Mouse (Mus musculus) spleen, adult 12 weeks (tissue): ENCODE measurements around the gene Dapl1.
A peak's percentile ranks its signal among the peaks of the same experiment; 100 is the strongest.

Source experiments
- DNase-seq: peaks from one replicate; pipeline ENCODE4 v3.0.0; 2022; ENCODE audit warnings: low spot score

Gene Dapl1

DNA sequence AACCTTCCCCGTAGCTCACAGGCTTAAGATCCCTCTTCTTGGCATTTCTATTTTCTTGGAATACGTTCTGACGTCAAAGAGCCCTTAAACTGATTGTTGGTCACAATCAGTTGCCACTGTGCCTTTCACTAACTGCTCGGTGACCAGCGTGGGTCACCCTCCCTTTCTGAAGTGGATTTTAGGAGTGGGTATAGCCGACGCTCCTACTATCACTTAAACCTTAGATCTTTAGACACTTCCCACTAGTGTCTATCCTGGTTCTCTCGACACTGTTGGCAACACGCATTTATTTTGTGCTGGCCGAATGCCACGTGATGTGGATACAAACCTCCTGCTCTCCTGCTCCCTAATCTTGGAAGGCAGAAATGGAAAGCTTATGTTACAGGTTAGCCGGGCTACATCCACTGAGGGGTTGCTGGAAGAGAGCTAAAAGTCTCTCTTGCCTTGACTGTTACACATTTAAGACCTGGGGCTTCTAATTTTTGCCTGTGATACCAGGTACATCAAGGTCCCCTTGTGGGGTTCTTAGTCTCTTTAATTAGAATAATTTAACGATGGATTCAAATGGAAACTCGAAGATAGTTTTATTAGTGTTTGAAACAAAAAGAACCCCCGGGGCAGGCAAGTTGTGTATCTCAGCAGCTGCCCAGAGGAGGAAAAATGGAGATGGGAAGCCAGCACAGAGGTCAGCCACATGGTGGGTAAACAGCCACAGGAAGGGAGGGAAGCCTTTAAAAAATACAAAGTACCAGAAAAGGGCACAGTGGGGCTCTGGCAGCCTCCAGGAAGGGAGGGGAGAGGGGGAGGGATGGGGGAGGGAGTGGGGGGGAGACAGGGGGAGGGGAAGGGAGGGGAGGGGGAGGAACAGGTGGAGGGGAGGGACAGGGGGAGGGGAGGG is 13.2 kb upstream of the Dapl1 start:
- DNase-seq: no peak

DNA sequence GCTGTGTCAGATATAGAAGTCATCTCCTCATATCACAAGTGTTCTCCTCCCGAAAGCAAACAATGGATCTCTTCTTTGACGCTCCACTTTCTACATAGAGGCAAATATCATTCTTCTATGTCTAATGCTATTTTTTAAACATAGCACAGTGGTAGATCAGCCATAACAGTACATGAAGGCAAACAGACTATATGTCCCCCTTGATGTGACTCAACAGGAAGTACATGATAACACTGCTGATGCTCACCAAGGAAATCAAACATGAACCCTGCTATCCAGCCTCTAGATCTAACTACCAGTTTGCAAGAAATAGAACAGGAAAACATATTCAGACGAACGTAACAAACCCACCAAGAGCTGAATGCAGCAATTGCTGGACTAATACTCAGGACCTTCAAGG is 10.1 kb upstream of the Dapl1 start:
- no peak for DNase-seq

DNA sequence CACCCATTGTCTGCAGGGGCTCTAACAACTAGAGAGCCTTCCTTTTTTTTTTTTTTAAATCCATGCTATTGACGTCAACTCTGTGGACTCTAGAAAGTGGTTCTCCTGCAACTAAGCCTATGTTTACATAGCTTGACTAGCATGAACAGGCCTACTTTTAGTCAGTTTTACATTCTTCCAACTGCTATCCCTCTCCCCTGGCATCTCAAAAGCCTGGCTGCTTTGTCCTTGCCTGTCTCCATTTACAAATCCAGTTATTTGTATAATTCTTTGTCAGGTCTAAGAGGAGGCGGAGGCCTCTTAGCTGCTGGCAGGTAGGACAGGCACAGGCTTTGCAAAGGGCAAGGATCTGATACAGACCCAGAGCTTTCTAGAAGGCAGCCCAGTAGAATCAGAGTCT is 627 bp downstream of the Dapl1 start:
- DNase-seq: no peak

DNA sequence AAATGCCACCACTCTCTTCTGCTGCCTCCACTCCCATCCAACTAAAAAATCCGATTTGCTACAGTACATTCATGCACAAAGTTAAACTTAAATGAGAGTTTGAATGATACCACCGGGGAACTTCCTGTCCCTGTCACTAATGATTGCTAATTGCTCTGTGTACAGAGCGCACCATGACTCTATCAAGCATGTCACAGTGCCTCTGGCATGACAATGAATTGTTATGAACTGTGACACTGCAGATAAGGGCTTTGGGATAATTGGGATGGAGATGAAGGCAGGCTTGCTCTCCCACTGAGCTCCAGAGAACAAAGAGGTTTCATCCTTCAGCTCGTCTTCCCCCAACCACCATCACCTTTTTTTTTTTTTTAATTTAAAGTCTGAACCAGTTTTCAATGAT is 1.2 kb downstream of the Dapl1 start:
- no peak for DNase-seq

DNA sequence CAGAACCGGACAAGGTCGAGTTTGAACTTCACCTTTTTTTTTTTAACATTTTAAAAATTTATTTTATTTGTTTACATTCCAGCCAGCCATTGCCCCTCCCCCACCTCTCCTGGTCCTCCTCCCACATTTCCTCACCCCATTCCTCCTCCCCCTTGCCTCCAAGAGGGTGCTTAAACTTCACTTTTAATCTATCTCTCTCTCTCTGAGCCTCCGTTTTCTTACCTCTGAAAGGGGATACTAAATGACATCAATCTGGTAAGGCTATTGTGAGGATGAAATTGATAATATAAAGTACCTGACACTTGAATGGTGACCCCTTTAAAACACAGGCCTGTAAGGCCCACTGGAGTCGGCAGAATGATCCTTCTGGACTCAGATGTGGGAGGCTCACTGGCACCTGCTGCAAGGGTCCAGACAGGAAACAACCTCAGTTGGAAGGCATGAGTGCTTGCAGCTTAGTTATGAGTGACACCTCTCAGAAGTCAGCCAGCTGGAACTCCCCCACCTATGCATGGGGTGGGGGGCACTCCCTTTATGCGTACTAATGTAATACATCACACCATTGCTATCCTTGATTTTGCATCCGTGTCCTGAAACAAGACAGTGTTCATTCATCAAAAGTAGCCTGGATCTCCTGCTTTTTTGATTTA is 1.9 kb downstream of the Dapl1 start:
- no peak for DNase-seq

DNA sequence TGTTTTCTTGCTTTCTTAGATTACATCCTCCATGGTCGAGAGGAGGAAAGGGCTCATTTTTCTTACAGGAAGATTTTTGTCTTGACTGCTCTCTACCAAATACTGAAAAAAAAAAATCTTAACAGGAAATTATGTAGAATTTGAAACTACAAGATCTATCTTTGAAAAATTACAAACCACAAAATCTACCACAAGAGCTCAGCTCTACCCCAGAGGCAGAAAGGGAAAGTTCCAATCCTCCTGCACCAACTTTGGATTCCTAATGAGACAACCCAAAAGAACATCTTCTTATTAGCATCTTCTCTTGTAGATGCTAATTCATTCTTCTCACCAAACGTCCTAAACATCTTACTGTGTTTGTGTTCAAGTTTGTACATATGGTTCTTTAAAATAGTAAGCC is 3.8 kb downstream of the Dapl1 start:
- no peak for DNase-seq

DNA sequence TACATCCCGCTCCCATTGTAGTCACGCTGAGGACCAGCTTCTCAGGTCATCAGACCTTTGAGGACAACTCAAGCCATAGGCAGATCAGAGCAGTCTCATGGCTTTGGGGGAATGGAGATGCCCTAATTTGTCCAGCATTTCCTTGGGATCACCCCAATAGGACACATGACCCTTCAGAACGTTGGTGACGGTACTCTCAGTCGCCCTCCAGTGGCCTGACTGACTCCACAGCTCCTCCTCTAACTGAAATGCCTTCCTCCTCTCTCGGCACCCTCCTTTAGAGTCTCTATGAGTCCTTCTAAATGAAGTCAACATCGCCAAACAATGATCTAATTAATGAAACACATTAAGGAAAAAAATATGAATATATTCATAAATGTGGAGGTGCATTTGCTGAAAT is 5.9 kb downstream of the Dapl1 start:
- DNase-seq: no peak

DNA sequence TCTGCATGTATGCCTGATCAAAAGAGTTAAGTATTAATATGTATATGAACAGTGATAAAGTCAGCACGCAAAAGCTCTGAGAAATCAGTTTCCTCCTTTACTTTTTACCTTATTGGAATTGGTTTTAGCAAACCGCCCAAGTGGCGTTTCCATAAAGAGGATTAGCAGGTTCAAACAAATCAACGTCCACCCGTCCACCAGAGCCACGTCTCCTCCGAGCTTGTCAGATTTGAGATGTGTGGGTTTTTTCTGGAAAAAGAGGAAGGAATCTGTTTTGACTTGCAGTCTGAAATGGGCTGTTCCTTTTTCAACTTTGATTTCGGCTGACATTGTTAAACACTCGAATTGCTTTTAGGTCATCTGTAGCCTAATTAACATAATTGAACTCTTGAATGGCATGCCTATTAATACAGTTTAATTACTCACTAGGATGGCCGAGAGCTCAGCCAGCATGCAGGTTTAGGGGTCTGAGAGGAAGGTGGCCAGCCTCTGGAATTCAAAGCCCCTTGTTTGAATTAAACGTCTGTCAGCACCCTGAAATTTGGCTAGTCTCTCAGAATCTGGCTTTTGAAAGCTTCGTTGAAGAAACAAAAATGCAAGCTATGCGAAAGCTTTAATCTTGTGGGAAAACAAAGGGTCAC is 9.1 kb downstream of the Dapl1 start:
- DNase-seq: no peak

DNA sequence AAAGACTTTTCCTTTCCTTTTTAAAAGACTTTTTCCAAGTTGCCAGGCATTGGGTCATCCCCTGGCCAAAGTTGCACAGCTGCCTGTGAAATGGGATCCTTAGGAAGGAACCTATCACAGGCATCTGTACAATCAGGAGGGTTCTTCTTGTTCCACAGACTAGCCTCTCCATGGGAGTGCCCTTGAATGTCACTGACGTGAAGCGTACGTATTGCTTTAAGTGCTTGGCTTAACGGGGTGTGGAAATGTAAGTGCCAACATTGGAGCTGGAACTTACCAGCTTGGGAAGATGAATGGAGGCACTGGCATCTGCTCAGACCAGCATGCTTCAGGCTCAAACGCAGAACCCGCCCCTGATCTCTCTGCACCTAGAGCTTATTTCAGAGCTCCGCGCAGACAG is 14.7 kb downstream of the Dapl1 start:
- DNase-seq: no peak

DNA sequence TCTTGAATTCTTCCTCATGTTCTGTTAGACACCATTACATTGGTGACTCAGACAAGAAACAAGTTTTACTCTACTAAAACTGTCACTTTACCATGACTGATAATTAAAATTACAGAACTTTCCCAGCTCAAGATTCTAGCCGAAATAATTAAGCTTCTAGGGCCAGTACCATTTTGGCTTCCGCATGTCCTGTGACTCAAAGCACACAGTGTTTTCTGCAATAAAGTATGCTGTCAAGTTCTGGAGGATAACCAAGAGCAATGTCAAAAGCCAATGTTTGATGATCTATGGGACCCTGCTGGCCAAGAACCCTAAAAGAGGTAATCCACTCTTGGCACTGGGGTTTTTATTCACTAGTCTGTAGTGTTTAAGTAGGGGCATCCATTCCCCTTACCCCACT is 15.3 kb downstream of the Dapl1 start:
- no peak for DNase-seq

DNA sequence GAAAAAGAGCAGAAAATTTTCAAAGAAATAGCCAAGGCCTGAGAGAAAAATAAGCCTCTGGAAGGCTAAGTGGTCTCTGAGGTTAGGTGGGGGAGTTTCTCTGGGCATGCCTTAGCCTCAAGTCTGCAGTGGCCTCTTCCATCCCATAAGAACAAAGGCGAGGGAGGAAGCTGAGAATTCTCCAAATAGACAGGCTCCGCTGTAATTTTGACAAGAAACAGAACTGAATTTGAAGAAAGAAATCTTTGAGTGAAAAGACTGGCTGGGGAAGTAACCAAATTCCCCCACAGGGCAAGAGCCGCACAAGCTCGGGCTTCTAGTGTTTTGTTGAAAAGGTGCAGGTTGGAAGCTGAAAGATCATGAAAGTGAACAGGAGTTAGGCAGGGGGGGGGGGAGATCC is 24.6 kb downstream of the Dapl1 start:
- DNase-seq: no peak

DNA sequence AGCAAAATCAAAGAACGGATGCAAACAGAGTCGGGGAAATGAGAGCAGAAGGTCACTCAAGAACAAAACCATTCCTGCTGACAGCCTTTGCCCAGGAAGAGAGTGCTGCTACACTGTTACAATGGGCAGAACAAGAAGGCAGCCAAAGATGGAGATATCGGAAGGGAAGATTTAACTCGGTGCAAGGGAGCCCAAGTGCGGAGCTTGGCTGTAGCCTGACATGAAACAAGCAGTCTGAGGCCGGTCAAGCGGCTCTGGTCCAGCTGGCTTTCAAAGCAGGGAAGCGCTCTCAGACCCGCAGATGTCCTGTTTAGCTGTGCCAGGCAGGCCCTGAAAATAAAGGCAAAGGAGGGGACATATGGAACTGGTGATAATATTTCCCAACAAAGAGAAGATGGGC is 26.0 kb downstream of the Dapl1 start:
- no peak for DNase-seq

DNA sequence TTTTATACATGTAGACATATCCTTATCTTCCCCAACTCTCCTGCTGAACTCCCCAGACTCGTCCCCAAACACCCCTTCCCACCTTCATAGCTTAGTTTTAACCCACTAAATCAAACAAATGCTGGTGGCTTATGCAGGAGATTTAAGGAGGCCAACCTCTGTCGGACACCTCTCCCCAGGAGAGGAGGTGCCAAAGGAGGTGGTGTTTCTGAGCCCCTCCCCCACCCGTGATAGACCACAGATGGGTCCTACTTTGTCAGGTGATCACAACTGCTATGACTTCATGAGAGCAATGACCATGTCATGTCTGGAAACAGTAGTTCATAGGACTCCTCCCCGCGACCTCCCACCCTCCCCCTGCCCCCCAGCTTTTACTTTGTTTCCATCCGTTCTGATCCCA is 26.4 kb downstream of the Dapl1 start:
- no peak for DNase-seq

DNA sequence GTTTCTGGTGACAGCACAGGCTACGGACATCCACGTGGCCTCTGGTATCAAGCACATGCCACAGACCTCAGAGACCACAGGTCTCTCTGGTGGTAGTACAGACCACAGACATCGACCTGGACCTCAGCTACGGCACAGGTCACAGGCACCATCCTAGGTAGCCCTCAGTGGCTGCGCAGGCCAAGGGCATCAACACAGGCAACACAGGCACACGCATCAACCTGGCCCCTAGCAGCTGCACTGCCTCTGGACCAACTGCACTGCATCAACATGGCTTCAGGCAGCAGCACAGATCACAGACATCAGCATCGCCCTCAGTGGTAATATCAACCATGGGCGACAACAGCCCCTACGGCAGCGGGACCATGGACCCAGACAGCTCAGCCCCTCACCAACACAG is 36.2 kb downstream of the Dapl1 start:
- no peak for DNase-seq

DNA sequence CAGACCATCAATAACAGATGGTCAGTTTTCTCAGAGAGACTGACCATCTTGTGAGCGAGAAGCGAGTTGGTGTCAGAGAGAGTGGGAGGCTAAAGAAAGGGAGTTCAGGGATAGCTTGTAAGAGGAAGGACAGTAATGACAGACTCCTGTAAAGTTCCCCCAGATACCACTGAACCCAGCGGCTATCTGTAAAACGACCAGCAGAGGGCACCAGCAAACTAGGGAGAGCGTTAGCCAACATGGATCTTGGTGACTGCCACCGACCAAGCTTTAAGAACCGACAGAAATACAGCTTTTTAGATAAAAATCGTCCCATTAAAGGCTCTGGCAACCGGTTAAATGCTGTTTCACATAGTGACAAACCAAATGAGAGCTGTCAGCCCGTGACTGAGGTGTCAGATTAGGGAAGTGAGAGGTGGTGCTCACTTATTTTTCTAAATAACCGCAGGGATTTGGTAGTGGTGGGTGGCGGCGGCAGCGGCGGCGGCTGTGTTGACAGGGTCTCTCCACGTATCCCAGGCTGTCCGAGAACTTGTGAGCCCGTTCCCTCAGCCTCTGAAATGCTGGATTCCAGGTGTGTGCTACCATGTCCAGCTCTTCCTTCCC is 37.7 kb downstream of the Dapl1 start:
- peak; percentile 38 for DNase-seq

DNA sequence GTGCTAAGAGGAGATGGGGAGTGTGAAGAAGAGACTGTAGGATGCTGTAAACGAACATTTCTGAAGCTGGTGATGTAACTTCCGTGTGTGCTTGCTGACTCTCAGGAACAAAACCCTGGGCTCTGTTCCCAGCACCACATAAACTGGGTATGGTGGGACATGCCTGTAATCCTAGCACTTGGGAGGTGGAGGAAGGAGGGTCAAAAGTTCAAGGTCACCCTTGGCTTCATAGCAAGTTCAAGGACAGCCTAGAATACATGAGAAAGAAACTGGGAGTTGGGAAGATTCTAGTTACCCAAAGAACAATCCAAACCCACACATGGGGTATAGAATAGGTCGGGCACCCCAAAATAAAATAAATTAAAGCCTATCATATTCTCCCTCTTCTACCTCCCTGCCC is 39.1 kb downstream of the Dapl1 start:
- DNase-seq: no peak

DNA sequence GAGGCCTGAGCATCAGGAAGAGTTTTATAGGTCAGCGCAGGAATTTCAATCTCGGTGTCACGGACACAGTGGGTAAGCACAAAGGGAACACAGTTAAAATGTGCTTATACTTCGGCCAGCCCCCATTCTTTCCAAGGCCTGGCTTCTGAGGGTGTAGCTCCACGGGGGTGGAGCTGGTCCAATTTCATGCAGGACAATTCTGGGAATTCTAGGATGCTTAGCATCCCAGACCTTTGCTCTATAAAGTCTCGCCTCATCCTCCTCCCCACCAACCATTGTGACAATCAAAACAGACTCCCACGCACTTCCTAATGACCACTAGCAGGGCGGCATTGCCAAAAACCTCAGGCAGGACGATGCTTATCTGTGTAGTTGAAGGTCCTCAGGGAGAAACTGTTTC is 42.4 kb downstream of the Dapl1 start:
- no peak for DNase-seq

DNA sequence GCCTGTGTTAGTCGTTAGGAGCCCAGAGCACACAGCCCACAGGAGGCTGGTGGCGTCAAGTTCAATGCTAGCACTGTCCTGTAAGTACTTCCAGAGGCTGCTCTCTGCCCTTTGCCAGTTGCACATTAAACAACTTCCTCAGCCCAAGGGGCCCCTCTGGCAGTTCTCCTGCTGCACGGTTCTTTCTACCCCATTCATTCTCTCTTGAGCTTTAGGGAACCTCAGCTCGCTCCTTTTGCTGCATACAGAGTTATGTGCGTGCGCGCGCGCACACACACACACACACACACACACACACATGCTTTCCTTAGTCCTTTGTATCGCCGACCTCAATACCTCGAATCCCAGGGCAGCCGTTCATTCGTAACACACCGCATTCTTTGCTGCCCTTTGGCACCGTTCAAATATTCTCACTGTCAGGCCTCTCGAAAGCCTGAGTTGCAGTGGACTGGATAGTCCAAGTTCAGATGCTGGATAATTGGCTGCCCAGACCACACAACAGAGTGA is 45.2 kb downstream of the Dapl1 start:
- DNase-seq: no peak

DNA sequence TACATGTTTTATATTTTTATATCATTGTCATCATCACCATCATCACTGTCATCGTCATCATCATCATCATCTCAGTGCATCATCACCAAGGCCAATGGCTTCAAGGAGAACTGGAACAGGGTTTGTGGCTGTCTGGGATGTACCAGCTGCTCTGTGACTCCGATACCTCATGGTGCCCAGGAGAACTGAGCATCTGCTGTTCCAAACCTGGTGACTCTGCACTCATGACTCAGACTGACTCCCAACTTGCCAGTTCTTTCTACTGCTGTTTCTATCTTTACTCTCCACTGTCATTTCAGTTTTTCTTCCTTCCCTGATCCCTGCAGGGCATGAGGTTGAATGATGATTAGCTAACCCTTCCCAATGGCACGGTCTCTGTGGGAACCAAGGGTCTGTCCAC is 46.4 kb downstream of the Dapl1 start:
- no peak for DNase-seq

DNA sequence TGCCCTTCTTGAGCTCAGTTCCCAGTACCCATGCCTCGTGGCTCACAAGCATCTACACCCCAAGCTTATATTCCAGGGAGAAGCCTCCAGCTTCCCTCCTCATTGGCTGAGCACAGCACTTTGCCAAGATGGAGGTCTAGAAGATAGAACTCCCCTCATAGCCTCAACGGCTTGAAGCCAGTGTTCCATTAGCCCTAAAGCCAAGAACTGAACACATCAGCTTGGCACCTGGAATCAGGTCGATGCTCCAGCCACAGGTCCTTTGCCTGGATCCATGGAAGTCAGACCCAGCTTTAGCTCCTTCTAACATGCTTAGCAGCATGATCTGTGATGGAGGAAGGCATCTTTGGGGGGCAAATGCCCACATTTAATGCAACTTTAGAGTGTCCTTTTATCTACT is 48.5 kb downstream of the Dapl1 start:
- no peak for DNase-seq

DNA sequence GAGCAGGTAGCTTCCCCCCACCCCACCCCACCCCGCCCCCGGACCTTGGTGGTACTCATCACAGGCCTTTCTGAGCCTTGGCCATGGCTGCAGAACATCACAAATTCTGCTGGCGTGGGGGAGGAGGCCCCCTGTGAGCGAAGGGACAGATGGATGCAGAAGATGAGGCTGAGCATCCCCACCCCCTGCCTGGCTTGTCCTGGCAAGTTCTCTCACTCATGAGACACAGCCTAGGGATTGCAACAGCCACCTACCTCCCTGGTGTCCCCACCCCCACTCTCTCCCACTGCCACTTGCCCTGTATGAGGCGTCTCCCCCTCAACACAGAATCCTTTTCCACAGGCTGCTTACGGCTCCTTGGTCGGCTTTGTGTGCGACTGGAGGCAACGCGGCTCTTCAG is 49.1 kb downstream of the Dapl1 start:
- no peak for DNase-seq

DNA sequence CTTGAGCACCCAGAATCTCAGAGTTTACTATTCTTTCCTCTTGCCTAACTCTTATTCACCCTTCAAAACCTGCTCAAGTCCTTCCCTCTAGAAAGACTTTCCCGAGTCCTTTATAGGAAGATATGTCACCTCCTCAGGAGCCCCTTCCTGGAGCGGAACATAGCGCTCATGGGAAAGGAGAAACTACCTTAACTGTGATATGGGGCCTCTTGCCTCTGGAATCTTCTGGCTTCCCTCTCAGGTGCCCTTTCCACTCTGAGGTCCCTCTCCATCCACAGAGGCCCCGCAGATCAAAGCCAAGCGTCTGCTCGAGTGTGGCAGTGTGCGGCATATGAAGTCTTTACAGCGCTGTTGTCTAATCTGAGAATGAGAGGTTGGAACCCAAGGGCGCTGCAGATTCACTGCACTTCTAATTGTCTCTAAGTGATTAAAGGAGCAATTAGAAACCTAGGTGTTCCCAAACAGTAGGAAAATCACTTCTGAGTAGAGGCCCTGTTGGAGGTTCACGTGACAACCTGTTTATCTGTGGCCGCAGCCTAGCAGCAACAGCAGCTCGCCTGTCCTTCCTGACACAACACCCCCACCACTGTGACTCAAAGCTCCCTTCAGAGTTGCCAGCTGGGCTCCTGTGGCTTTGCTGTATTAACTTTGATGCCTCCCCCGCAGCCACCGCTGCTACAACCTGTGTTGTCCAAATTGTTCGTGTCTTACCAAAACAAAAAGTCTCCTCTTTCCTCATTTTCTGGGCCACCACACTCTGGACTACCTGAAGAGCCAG is 49.7 kb downstream of the Dapl1 start:
- no peak for DNase-seq
